Mouse (Mus musculus) megakaryocyte, embryonic 14.5 days (primary cell): ENCODE measurements around the gene Myo5a.

Source experiments
- FLI1 ChIP-seq: IDR thresholded peaks from 2 replicates; pipeline ENCODE4 v1.6.1; 2012; ENCODE audit warnings: low read length, inconsistent platforms, mixed read lengths
- GATA1 ChIP-seq: IDR thresholded peaks from 3 replicates; pipeline ENCODE4 v1.6.1; 2012; ENCODE audit warnings: mixed read lengths, low read length, inconsistent platforms, borderline replicate concordance

- TF ChIP-seq GATA1 (no peak), FLI1 (no peak)
Observed at GRCm38 (mm10) chr9:75247870-75248269, 177.1 kb downstream of the Myo5a start.
